Mouse (Mus musculus): Measurements from ENCODE around the gene Ackr2. TPM values are rescaled to one million over a fixed set of nuclear protein-coding genes. Genes with fewer than 3 reads are reported as not detected.

Gene Ackr2
- polyA plus RNA-seq (2015; fragmentation: Nextera tagmentation; extraction: Ambion mirVana), result 2.1 and 2.5 TPM in 2 replicates

DNA sequence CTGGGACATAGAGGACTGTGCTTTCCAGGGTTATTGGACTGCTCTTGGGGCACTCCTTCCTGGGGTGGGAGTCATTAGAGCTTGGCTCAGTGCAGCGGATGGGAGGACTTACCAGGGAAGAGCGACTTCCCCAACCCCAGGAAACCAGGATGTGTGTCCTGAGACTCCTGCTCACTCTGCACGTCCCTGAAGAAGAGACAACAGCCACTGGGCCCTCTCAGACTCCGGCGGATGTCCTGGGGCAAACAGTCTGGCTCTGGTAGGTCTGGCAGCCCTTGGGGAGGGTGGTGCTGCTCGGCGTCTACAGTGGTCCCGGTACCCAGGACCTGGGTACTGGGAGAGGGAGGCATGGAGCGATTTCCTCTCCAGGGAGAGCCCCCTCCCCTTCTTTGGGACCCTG, at the start of gene Ackr2:
Gene Ackr2, plus strand, starts transcription at position 111 of the 400 bp plus-strand sequence.
- Histone ChIP-seq H3K9ac (no peak within 1 kb of the TSS), H3K4me3 (no peak within 1 kb of the TSS), H3K4me1 (replicated peaks) (no peaks in the 10 kb centered on the region), H3K27ac (no peak within 1 kb of the TSS), H3K4me2 (no peak within 1 kb of the TSS), H3K9me3 (no peaks in the 10 kb centered on the region), H3K27me3 (no peaks in the 10 kb centered on the region), H3K36me3 (no peaks in the 10 kb centered on the region)
- WGBS, result 85% methylated on average over 9 of the region's 9 CpGs
- no peak for ATAC-seq (ENCODE audit: low FRiP score)

DNA sequence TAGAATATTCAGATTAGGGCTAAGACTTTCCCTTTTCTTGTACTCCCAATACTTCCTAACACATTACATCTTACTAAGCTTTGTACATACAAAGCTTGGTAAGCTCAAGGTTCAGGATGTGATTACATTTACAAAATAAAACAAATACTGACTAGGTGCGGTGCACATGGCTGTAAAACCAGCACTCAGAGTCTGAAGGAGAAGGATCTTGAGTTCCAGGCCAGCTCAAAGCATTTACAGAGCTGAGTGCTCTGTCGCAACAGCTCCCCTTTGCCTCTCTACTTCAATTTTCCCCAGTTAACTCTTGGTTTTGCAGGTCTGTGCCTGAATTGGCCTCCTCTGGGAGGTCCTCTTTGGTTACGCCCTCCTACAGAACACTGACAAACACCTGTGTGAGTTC, 43.9 kb upstream of the Ackr2 start:
- Histone ChIP-seq H3K9ac (no peak overlapping the region), H3K27ac (no peak overlapping the region), H3K4me2 (no peak overlapping the region), H3K4me1 (replicated peaks) (peaks cover 23% of the 10 kb centered on the region), H3K9me3 (no peaks in the 10 kb centered on the region), H3K27me3 (no peaks in the 10 kb centered on the region), H3K36me3 (peaks cover 22% of the 10 kb centered on the region), H3K4me3 (no peak overlapping the region)
- no peak for ATAC-seq (ENCODE audit: low FRiP score)
- WGBS, result 96% methylated on average over 3 of the region's 3 CpGs

DNA sequence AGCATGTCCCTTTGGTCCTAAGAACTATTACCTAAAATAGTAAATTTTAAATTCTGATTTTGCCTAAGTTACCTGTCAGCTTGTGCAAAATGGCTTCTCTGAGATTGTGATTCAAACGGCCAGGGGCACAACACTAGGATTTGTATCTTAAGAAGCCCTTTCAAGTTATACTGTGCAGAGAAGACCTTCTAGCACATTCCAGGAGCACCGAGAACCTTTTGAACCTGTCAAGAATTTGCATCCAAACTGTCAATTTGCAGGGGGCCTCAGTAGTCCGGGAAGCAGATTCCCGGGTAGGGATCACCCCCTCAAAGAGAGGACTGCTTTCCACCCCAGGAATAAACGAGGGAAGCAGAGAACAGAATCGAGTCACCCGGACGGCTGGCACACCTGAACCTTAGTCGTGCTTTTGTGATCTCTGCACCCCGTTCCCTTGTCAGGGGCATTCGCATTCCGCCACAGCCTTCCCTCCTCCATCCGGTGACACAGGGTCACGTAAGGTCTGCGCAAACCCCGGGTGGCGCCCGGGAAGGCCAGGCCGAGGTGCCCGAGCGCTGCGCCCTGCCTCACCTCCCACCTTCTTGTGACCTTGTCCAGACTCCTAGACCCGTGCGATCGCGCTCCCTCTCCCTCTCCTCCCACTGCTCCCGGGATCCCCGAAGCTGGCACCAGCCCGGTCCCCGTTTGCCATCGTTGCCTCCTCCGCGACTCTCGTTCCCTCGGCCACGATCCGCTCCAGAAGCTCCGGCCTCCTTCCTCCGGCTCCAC, 41.3 kb upstream of the Ackr2 start:
- Histone ChIP-seq H3K4me3 (peak overlapping the region; percentile 84), H3K9me3 (no peaks in the 10 kb centered on the region), H3K9ac (peak overlapping the region; percentile 90), H3K4me2 (peak overlapping the region; percentile 91), H3K27me3 (no peaks in the 10 kb centered on the region), H3K27ac (peak overlapping the region; percentile 97), H3K36me3 (peaks cover 2% of the 10 kb centered on the region), H3K4me1 (replicated peaks) (peaks cover 23% of the 10 kb centered on the region)
- peak; percentile 33; the same call in 1 of the 2 replicates for ATAC-seq (ENCODE audit: low FRiP score)
- WGBS, result 2% methylated on average over 39 of the region's 39 CpGs

DNA sequence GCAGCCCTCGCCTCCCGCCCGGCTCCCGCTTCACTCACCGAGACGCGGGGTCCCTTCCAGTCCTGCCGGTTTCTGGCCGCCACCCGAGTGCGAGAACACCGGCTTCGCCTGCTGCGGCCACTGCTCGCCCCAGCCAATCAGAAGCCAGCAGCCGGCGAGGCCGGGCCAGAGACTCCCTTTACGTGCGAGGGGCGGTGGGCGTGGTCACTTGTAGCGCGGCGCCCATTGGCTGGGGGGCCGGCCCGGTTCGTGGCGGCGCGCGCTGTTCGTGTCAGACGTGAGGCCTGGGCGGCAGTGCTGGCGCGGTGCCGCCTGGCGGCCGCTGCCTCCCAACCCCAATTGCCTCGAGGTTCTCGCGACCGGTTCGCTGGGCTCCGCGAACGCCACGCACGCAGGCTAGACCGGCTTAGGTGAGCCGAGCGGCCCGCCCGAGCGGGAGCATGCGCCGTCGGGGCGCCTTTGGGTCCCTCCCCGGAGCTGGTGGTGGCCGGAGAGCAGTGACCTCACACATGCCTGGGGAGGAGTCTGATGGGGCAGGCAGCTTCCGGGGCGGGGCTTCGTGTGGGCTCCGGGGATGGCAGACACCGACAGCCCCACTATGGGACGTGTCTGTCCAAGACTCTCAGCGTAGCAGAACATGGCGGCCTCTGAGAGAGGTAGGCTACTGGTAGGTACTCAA, 40.5 kb upstream of the Ackr2 start:
- under 1% methylated on average over 53 of the region's 70 CpGs for WGBS

DNA sequence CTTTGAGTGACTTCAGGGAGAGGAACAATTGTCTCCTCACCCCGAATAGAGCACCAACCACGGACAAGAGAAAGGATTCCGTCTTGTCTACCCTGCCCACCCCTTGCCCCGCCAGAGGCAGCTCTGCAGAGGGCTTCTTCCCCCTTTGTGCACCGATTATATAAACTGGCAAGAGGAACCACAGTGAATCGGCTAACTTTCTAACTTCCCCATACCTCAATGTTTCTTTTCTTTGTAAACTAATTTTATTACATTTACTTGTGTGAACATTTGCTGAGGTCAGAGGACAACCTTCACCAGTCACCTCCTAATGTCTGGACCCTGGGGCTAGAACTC, 40.0 kb upstream of the Ackr2 start, which contains the start of gene Higd1a:
Gene Higd1a, minus strand, starts transcription at position 210 of the 336 bp plus-strand sequence.
- no peaks in the 10 kb centered on the region for H3K27me3 ChIP-seq
- H3K27ac ChIP-seq, result peak within 1 kb of the TSS; percentile 97
- H3K4me2 ChIP-seq, result peak within 1 kb of the TSS; percentile 91
- peak within 1 kb of the TSS; percentile 84 for H3K4me3 ChIP-seq
- WGBS, result 13% methylated on average over 6 of the region's 6 CpGs
- H3K9ac ChIP-seq, result peak within 1 kb of the TSS; percentile 90
- H3K9me3 ChIP-seq, result no peaks in the 10 kb centered on the region
- H3K4me1 ChIP-seq (replicated peaks), result peaks cover 23% of the 10 kb centered on the region
- ATAC-seq (ENCODE audit: low FRiP score), result no peak
- H3K36me3 ChIP-seq, result no peaks in the 10 kb centered on the region; the same call in 1 of the 2 replicates

More for the DNA sequence above, 40.5 kb upstream of the Ackr2 start:
- Histone ChIP-seq H3K4me1 (replicated peaks) (peaks cover 23% of the 10 kb centered on the region), H3K9ac (peak overlapping the region; percentile 90), H3K9me3 (no peaks in the 10 kb centered on the region), H3K27ac (peak overlapping the region; percentile 97), H3K4me3 (peak overlapping the region; percentile 84), H3K36me3 (no peaks in the 10 kb centered on the region; the same call in 1 of the 2 replicates), H3K4me2 (peak overlapping the region; percentile 91), H3K27me3 (no peaks in the 10 kb centered on the region)
- ATAC-seq (ENCODE audit: low FRiP score), result peak; percentile 99

DNA sequence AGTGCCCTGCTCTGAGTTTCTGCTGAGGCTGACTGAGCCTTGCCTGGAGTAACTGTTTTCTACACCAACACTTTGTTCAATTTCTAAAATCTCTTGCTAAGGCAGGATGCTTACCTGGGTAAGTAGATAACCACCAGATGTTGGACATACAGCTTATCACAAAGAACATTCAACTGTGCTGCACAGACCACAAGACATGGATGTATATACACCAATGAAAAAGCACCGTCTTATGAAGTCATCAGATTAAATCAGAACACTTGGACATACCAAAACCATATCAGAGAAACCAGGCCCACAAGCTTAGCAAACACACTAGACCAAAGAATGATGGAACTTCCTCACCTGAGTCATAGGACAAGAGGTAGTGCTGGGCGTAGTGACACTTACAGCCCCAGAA, 38.8 kb upstream of the Ackr2 start:
- no peaks in the 10 kb centered on the region for H3K9me3 ChIP-seq
- H3K4me3 ChIP-seq, result no peak overlapping the region
- H3K9ac ChIP-seq, result no peak overlapping the region
- no peak overlapping the region for H3K4me2 ChIP-seq
- H3K4me1 ChIP-seq (replicated peaks), result peaks cover 23% of the 10 kb centered on the region
- no peaks in the 10 kb centered on the region for H3K27me3 ChIP-seq
- ATAC-seq (ENCODE audit: low FRiP score), result no peak
- WGBS, result 95% methylated on average over 2 of the region's 2 CpGs
- no peaks in the 10 kb centered on the region; the same call in 1 of the 2 replicates for H3K36me3 ChIP-seq
- no peak overlapping the region for H3K27ac ChIP-seq

DNA sequence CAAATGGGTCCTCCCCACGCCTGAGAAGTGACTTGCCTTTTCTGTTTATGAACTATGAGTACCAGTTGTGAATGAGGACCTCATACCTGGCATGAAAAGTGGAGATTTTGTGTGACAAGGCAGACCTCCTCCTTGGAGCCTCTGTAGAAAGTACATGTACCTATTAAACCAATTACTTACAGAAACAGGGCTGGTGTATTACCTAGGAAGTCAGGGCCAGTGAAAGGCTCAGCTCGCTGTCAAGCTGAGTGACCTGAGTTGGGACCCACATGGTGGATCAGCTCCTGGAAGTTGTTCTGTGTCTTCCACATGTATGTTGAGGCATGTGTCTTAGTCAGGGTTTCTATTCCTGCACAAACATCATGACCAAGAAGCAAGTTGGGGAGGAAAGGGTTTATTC, 37.2 kb upstream of the Ackr2 start:
- no peaks in the 10 kb centered on the region for H3K9me3 ChIP-seq
- WGBS, result 85% methylated on average over 2 of the region's 2 CpGs
- ATAC-seq (ENCODE audit: low FRiP score), result no peak
- H3K36me3 ChIP-seq, result no peaks in the 10 kb centered on the region; the same call in 1 of the 2 replicates
- H3K27ac ChIP-seq, result no peak overlapping the region
- H3K4me1 ChIP-seq (replicated peaks), result peaks cover 18% of the 10 kb centered on the region
- no peak overlapping the region for H3K4me2 ChIP-seq
- no peak overlapping the region for H3K4me3 ChIP-seq
- no peak overlapping the region for H3K9ac ChIP-seq
- no peaks in the 10 kb centered on the region for H3K27me3 ChIP-seq

DNA sequence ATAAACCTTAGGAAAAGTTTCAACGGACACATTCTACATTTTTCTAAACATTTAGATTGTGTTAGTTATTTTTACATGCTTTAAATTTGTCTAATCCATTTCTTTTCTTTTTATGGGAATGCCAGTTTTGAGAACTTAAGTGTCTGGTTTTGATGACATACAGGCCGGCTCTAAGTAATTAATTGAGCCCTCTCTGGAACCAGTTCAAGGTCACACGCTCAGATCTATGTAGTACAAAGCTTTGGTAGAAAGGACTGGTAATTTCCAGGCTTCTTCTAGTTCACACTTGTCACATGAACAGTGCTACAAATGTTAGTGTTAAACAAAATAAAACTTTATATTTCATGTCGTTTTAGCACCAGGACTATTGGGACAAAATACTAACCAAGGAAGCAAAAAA, 33.3 kb upstream of the Ackr2 start:
- H3K36me3 ChIP-seq, result no peaks in the 10 kb centered on the region
- no peaks in the 10 kb centered on the region for H3K27me3 ChIP-seq
- no peaks in the 10 kb centered on the region for H3K9me3 ChIP-seq
- no peak for ATAC-seq (ENCODE audit: low FRiP score)
- H3K4me1 ChIP-seq (replicated peaks), result peaks cover 11% of the 10 kb centered on the region; the same call in 1 of the 2 replicates
- 72% methylated on average over 4 of the region's 4 CpGs for WGBS
- H3K4me3 ChIP-seq, result no peak overlapping the region
- H3K9ac ChIP-seq, result no peak overlapping the region
- no peak overlapping the region for H3K4me2 ChIP-seq
- no peak overlapping the region for H3K27ac ChIP-seq

DNA sequence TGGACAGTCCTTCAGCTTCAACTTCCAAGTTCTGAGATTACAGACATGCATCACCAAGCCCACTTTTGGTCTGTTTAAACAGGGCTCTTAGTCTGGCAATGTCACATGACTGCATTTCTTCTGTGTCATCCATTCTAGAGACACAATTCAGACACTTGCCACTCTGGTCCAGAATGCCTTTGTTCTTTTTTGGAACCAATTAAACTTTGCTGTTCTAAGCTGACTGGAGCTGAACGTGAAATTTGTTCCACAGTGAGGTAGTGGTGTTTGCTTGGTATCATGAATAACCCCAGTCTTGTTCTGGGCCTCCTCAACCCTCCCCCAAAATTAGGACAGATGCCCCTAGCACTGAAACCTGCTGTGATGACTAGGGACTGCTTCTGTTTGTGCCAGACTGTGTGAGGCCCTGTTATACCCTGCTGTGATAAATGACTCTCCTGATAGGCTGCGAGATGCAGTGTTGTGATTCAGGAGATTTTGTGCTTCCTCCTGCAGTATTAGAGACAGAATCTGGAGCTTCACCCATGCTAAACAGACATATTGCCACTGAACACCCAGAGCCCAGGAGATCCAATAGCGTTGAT, 32.6 kb upstream of the Ackr2 start:
- H3K4me2 ChIP-seq, result no peak overlapping the region
- WGBS, result 30% methylated on average over 3 of the region's 3 CpGs
- H3K4me3 ChIP-seq, result no peak overlapping the region
- H3K9ac ChIP-seq, result no peak overlapping the region
- H3K27me3 ChIP-seq, result no peaks in the 10 kb centered on the region
- H3K9me3 ChIP-seq, result no peaks in the 10 kb centered on the region
- H3K36me3 ChIP-seq, result no peaks in the 10 kb centered on the region
- no peak for ATAC-seq (ENCODE audit: low FRiP score)
- no peak overlapping the region for H3K27ac ChIP-seq
- peaks cover 18% of the 10 kb centered on the region for H3K4me1 ChIP-seq (replicated peaks)

DNA sequence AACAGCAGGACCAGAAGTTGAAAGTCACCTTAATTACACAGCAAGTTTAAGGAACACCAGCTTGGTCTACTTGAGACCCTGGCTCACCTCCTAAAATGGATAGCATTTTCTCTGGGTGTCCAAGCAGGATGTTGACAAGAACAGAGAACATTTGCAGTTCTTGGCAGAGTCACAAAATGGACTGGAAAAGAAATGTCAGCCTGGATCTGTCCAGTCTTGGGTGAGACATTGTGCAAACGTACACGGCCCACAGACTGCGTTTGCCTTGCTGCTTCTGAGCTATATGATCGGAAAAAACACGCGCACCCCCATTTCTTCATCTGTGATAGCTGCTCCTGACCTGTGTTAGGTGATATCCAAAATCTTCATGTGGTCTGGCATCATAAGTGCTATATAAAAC, 30.5 kb upstream of the Ackr2 start:
- H3K27me3 ChIP-seq, result no peaks in the 10 kb centered on the region
- no peaks in the 10 kb centered on the region for H3K36me3 ChIP-seq
- no peak overlapping the region for H3K4me2 ChIP-seq
- no peak overlapping the region for H3K4me3 ChIP-seq
- peaks cover 22% of the 10 kb centered on the region for H3K4me1 ChIP-seq (replicated peaks)
- no peak overlapping the region for H3K27ac ChIP-seq
- no peak overlapping the region for H3K9ac ChIP-seq
- WGBS, result 92% methylated on average over 6 of the region's 6 CpGs
- ATAC-seq (ENCODE audit: low FRiP score), result no peak
- no peaks in the 10 kb centered on the region for H3K9me3 ChIP-seq

DNA sequence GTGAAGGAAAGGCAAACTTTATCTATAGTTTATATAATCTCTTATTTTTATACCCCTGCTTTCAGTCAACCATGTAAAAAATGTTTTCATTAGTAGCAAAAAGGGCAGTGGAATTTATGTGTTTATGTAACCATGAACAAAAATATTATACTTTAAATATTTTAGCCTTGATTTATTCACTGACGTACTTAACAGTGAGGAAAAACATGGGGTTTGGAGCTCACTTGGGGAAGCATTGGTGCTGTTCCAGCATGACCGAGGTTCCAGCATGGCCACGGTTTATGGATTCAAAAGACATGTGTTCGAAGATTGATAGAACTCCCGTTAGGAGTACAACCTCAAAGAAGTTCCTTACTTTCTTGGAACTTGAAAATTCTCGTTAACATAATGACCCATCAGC, 29.9 kb upstream of the Ackr2 start:
- H3K4me1 ChIP-seq (replicated peaks), result peaks cover 22% of the 10 kb centered on the region
- no peak overlapping the region for H3K9ac ChIP-seq
- H3K9me3 ChIP-seq, result no peaks in the 10 kb centered on the region
- ATAC-seq (ENCODE audit: low FRiP score), result no peak
- no peak overlapping the region for H3K27ac ChIP-seq
- no peak overlapping the region for H3K4me3 ChIP-seq
- no peak overlapping the region for H3K4me2 ChIP-seq
- no peaks in the 10 kb centered on the region for H3K27me3 ChIP-seq
- 88% methylated on average over 6 of the region's 6 CpGs for WGBS
- H3K36me3 ChIP-seq, result no peaks in the 10 kb centered on the region

DNA sequence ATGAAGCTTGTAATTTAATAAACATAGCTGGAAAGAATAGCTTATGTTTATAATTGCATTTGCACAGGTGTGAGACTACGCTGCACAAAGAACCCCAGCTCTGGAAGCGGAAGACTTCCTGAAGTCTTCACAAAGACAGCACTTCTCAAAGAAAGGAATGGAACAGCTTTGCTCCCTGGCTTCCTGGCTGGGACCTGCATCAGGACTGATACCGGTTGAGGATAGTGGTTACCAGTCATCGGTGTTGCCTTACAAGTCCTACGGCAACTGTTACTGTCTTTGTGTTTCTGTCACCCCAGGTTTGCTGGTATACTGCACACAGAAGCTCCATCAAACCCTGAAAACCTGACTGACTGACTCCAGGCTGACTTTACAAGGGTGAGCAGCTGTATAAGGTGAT, 28.7 kb upstream of the Ackr2 start:
- no peak for ATAC-seq (ENCODE audit: low FRiP score)
- no peak overlapping the region for H3K9ac ChIP-seq
- no peaks in the 10 kb centered on the region for H3K9me3 ChIP-seq
- peaks cover 22% of the 10 kb centered on the region for H3K4me1 ChIP-seq (replicated peaks)
- H3K4me2 ChIP-seq, result no peak overlapping the region
- no peaks in the 10 kb centered on the region for H3K36me3 ChIP-seq
- no peak overlapping the region for H3K4me3 ChIP-seq
- 0 out of 2 replicates have a peak overlapping the region, but pooled peaks have one; percentile 45 for H3K27ac ChIP-seq
- 0 out of 2 replicates have a peak, but pooled peaks cover 3% of the 10 kb centered on the region for H3K27me3 ChIP-seq
- WGBS, result 87% methylated on average over 5 of the region's 5 CpGs

Measured in hindbrain, embryonic 13.5 days (tissue).